Mouse (Mus musculus) liver, adult 2 months (tissue): ENCODE measurements around the gene Slc1a6.

ENCODE experiments used
- CTCF ChIP-seq: fragments of 200-500 bp; IDR thresholded peaks from 2 replicates; pipeline ENCODE4 v1.5.1; 2011; ENCODE audit warnings: low read depth, low read length, control low read depth
- POLR2A ChIP-seq: fragments of 200-500 bp; IDR thresholded peaks from 2 replicates; pipeline ENCODE4 v1.6.1; 2011; ENCODE audit warnings: low read length, control low read depth; ENCODE audit not compliant: insufficient read depth; ENCODE audit errors: extremely low read depth

DNA sequence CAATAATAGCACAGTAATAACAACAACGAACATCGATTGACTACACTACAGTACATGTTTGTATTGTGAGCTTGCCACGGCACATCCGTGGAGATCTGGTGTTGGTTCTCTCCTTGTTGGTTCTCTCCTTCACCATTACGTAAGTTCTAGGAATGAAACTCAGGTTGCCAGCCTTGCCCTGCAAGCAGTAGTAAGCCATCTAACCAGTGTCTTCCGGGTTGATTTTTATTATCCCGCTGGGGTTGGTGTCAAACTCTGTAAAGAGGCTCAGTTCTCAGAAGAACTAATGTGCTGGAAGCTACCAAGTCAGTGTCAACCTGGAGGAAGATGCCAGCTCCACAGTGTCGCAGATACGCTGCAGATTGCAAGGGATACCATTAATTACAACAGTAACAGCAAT is 769 bp upstream of the Slc1a6 start:
- no peak for TF ChIP-seq CTCF
- TF ChIP-seq POLR2A = no peak
